Mouse (Mus musculus): ENCODE data around the gene Kcnh2. TPM values are rescaled to one million over a fixed set of nuclear protein-coding genes. Genes with fewer than 3 reads are reported as not detected.

Gene Kcnh2
- polyA plus RNA-seq, 1 experiment from 2014 or later, result 9.1 TPM

- WGBS, result 85% methylated on average over 2 of the region's 2 CpGs
These were observed 42.2 kb downstream of the Kcnh2 start for GRCm38 (mm10) chr5:24309223-24309622.

GRCm38 (mm10) chr5:24308621-24309020, 42.8 kb downstream of the Kcnh2 start:
- no peak overlapping the region for H3K4me2 ChIP-seq (ENCODE audit: low read depth, low read length, severe bottlenecking)
- no peaks in the 10 kb centered on the region for H3K27me3 ChIP-seq (ENCODE audit: control insufficient read depth, insufficient read depth, low read length)
- H3K4me1 ChIP-seq (replicated peaks; ENCODE audit: control insufficient read depth, insufficient read depth, low read length), result no peaks in the 10 kb centered on the region
- no peak for ATAC-seq (replicated peaks; ENCODE audit: low FRiP score)
- no peaks in the 10 kb centered on the region for H3K9me3 ChIP-seq (ENCODE audit: control insufficient read depth, low read length)
- no peaks in the 10 kb centered on the region for H3K36me3 ChIP-seq (ENCODE audit: control insufficient read depth, insufficient read depth, low read length)
- H3K27ac ChIP-seq (ENCODE audit: low read depth, low read length), result no peak overlapping the region
- no peak overlapping the region for H3K9ac ChIP-seq (ENCODE audit: low read length)
- H3K4me3 ChIP-seq (ENCODE audit: low read depth, low read length), result no peak overlapping the region
- WGBS, result 75% methylated on average over 7 of the region's 7 CpGs
- no peak for DNase-seq (ENCODE audit: low spot score)

More at GRCm38 (mm10) chr5:24309223-24309622, 42.2 kb downstream of the Kcnh2 start:
- no peak overlapping the region for H3K4me2 ChIP-seq (ENCODE audit: low read depth, low read length, severe bottlenecking)
- DNase-seq (ENCODE audit: low spot score) (no peak), ATAC-seq (replicated peaks; ENCODE audit: low FRiP score) (no peak)
- peaks cover 3% of the 10 kb centered on the region; the same call in 1 of the 2 replicates for H3K9me3 ChIP-seq (ENCODE audit: control insufficient read depth, low read length)
- no peak overlapping the region for H3K9ac ChIP-seq (ENCODE audit: low read length)
- H3K27me3 ChIP-seq (ENCODE audit: control insufficient read depth, insufficient read depth, low read length), result no peaks in the 10 kb centered on the region
- no peaks in the 10 kb centered on the region for H3K36me3 ChIP-seq (ENCODE audit: control insufficient read depth, insufficient read depth, low read length)
- no peak overlapping the region for H3K4me3 ChIP-seq (ENCODE audit: low read depth, low read length)
- no peaks in the 10 kb centered on the region for H3K4me1 ChIP-seq (replicated peaks; ENCODE audit: control insufficient read depth, insufficient read depth, low read length)
- H3K27ac ChIP-seq (ENCODE audit: low read depth, low read length), result no peak overlapping the region

- whole genome bisulfite sequencing, result 77% methylated on average over 5 of the region's 5 CpGs
- no peak for ATAC-seq (replicated peaks; ENCODE audit: low FRiP score)
- no peak for DNase-seq (ENCODE audit: low spot score)
These were observed 44.2 kb downstream of the Kcnh2 start for GRCm38 (mm10) chr5:24307118-24307777.

GRCm38 (mm10) chr5:24303199-24303598, 48.2 kb downstream of the Kcnh2 start:
- ATAC-seq (replicated peaks; ENCODE audit: low FRiP score) (no peak), DNase-seq (ENCODE audit: low spot score) (no peak)
- 63% methylated on average over 3 of the region's 3 CpGs for WGBS
- Histone ChIP-seq H3K27ac (ENCODE audit: low read depth, low read length) (no peak overlapping the region), H3K9me3 (ENCODE audit: control insufficient read depth, low read length) (no peaks in the 10 kb centered on the region), H3K27me3 (ENCODE audit: control insufficient read depth, insufficient read depth, low read length) (no peaks in the 10 kb centered on the region), H3K4me2 (ENCODE audit: low read depth, low read length, severe bottlenecking) (no peak overlapping the region), H3K9ac (ENCODE audit: low read length) (no peak overlapping the region), H3K4me1 (replicated peaks; ENCODE audit: control insufficient read depth, insufficient read depth, low read length) (no peaks in the 10 kb centered on the region), H3K36me3 (ENCODE audit: control insufficient read depth, insufficient read depth, low read length) (no peaks in the 10 kb centered on the region), H3K4me3 (ENCODE audit: low read depth, low read length) (no peak overlapping the region)

More at GRCm38 (mm10) chr5:24307118-24307777, 44.2 kb downstream of the Kcnh2 start:
- Histone ChIP-seq H3K27ac (ENCODE audit: low read depth, low read length) (no peak overlapping the region), H3K4me1 (replicated peaks; ENCODE audit: control insufficient read depth, insufficient read depth, low read length) (no peaks in the 10 kb centered on the region), H3K9me3 (ENCODE audit: control insufficient read depth, low read length) (no peaks in the 10 kb centered on the region), H3K4me2 (ENCODE audit: low read depth, low read length, severe bottlenecking) (no peak overlapping the region), H3K9ac (ENCODE audit: low read length) (no peak overlapping the region), H3K4me3 (ENCODE audit: low read depth, low read length) (no peak overlapping the region), H3K36me3 (ENCODE audit: control insufficient read depth, insufficient read depth, low read length) (no peaks in the 10 kb centered on the region), H3K27me3 (ENCODE audit: control insufficient read depth, insufficient read depth, low read length) (no peaks in the 10 kb centered on the region)

- no peak for ATAC-seq (replicated peaks; ENCODE audit: low FRiP score)
- Histone ChIP-seq H3K4me1 (replicated peaks; ENCODE audit: control insufficient read depth, insufficient read depth, low read length) (no peaks in the 10 kb centered on the region), H3K4me3 (ENCODE audit: low read depth, low read length) (no peak overlapping the region), H3K9ac (ENCODE audit: low read length) (no peak overlapping the region), H3K9me3 (ENCODE audit: control insufficient read depth, low read length) (no peaks in the 10 kb centered on the region), H3K27me3 (ENCODE audit: control insufficient read depth, insufficient read depth, low read length) (no peaks in the 10 kb centered on the region), H3K27ac (ENCODE audit: low read depth, low read length) (no peak overlapping the region), H3K4me2 (ENCODE audit: low read depth, low read length, severe bottlenecking) (no peak overlapping the region), H3K36me3 (ENCODE audit: control insufficient read depth, insufficient read depth, low read length) (no peaks in the 10 kb centered on the region)
- WGBS, result 75% methylated on average over 5 of the region's 5 CpGs
- no peak for DNase-seq (ENCODE audit: low spot score)
These were observed 51.4 kb downstream of the Kcnh2 start for GRCm38 (mm10) chr5:24299845-24300589.

GRCm38 (mm10) chr5:24291954-24292353, 59.5 kb downstream of the Kcnh2 start:
- DNase-seq (ENCODE audit: low spot score) (no peak), ATAC-seq (replicated peaks; ENCODE audit: low FRiP score) (no peak)
- H3K9ac ChIP-seq (ENCODE audit: low read length), result no peak overlapping the region
- H3K4me2 ChIP-seq (ENCODE audit: low read depth, low read length, severe bottlenecking), result no peak overlapping the region
- no peak overlapping the region for H3K4me3 ChIP-seq (ENCODE audit: low read depth, low read length)
- H3K27me3 ChIP-seq (ENCODE audit: control insufficient read depth, insufficient read depth, low read length), result no peaks in the 10 kb centered on the region
- no peaks in the 10 kb centered on the region for H3K36me3 ChIP-seq (ENCODE audit: control insufficient read depth, insufficient read depth, low read length)
- no peaks in the 10 kb centered on the region for H3K9me3 ChIP-seq (ENCODE audit: control insufficient read depth, low read length)
- no peaks in the 10 kb centered on the region for H3K4me1 ChIP-seq (replicated peaks; ENCODE audit: control insufficient read depth, insufficient read depth, low read length)
- 75% methylated on average over 3 of the region's 3 CpGs for WGBS
- H3K27ac ChIP-seq (ENCODE audit: low read depth, low read length), result no peak overlapping the region

- Histone ChIP-seq H3K4me3 (ENCODE audit: low read depth, low read length) (no peak overlapping the region), H3K9me3 (ENCODE audit: control insufficient read depth, low read length) (no peaks in the 10 kb centered on the region), H3K9ac (ENCODE audit: low read length) (no peak overlapping the region), H3K27ac (ENCODE audit: low read depth, low read length) (no peak overlapping the region), H3K4me2 (ENCODE audit: low read depth, low read length, severe bottlenecking) (no peak overlapping the region), H3K36me3 (ENCODE audit: control insufficient read depth, insufficient read depth, low read length) (no peaks in the 10 kb centered on the region), H3K4me1 (replicated peaks; ENCODE audit: control insufficient read depth, insufficient read depth, low read length) (no peaks in the 10 kb centered on the region), H3K27me3 (ENCODE audit: control insufficient read depth, insufficient read depth, low read length) (no peaks in the 10 kb centered on the region)
- ATAC-seq (replicated peaks; ENCODE audit: low FRiP score) (no peak), DNase-seq (ENCODE audit: low spot score) (no peak)
- WGBS, result 74% methylated on average over 7 of the region's 7 CpGs
These were observed 65.0 kb downstream of the Kcnh2 start for GRCm38 (mm10) chr5:24286221-24286970.

GRCm38 (mm10) chr5:24284145-24284544, 67.3 kb downstream of the Kcnh2 start:
- H3K9me3 ChIP-seq (ENCODE audit: control insufficient read depth, low read length), result no peaks in the 10 kb centered on the region
- WGBS, result 80% methylated on average over 6 of the region's 6 CpGs
- no peaks in the 10 kb centered on the region for H3K36me3 ChIP-seq (ENCODE audit: control insufficient read depth, insufficient read depth, low read length)
- H3K4me1 ChIP-seq (replicated peaks; ENCODE audit: control insufficient read depth, insufficient read depth, low read length), result peaks cover 2% of the 10 kb centered on the region; the same call in 1 of the 2 replicates
- H3K4me2 ChIP-seq (ENCODE audit: low read depth, low read length, severe bottlenecking), result no peak overlapping the region
- no peaks in the 10 kb centered on the region for H3K27me3 ChIP-seq (ENCODE audit: control insufficient read depth, insufficient read depth, low read length)
- H3K9ac ChIP-seq (ENCODE audit: low read length), result no peak overlapping the region
- H3K4me3 ChIP-seq (ENCODE audit: low read depth, low read length), result no peak overlapping the region
- ATAC-seq (replicated peaks; ENCODE audit: low FRiP score), result no peak
- no peak for DNase-seq (ENCODE audit: low spot score)
- no peak overlapping the region for H3K27ac ChIP-seq (ENCODE audit: low read depth, low read length)

Measured in forebrain, embryonic 11.5 days (tissue).